Mouse (Mus musculus) cerebellum, postnatal 4 days (tissue): Measurements from ENCODE around the gene Gabra5.

Experiments used
- DNase-seq, 2 experiments: peaks; one replicate each; pipeline ENCODE4 v3.0.0; 2022; ENCODE audit warnings: low spot score in 2 of 2, mixed read lengths in 1 of 2

Gabra5 gene

DNA sequence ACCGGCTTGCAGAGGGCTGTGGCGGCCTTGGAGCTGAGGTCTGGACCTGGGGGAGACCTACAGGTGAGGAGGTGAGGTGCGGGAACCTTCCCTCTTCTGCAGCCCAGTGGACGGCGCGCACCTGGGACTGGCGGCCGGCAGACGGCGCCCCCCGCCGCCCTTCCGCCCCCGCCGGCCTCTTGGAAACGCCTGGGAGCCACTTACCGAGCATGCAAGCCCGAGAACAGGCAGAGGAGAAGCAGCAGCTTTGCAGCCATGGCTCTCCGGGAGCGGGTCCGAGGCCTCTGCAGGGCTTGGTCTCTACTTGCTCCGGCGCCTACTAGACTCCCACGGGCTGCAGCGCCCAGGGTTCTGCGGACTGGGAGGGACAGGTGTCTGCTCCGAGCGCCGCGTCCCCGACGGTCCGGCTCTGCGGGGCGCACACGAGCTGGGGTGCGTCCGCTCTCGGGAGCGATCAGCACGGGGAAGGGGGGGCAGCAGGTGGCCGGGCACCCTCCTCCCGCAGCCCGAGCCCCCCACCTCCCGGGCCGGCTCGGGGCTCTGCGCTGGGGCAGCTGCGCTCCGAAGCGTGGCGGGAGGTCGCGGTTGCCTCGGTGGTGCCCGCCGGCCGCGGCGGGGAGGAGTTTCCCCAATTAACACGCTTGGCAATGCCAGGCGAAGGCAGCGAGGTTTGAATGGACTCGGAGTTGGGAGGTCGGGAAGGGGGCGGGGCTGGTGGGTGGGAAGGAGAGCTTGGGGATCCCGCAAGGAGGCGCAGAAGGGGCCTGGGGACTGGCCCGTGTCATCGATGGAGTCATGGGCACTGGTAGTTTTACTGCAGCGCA, 123.1 kb downstream of the Gabra5 start, which contains the start of gene Gabrg3:
Gabrg3 (minus strand) TSS at position 672 of the 824 bp plus-strand sequence.
- DNase-seq: peak; percentile 40 to 55

DNA sequence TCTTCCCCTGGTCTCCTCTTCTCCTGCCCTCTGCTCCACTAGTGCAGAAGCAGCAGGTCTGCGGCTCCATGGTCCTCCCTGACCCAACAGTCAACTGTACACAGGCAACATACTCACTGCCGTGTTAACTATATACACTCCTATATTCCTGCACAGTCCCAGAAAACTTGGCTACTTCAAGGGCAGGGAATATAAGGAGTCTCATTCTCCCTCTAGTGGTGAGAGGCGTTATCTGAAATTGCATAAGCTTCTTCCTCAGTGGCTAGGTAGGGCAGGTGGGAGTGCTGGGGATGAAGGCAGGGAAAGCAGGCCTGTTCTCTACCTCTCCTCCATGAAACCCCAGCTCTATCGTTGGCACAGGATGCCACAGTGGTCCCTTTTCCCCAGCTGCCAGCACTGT, 125.7 kb downstream of the Gabra5 start:
- DNase-seq: peak in 1 of 2 experiments; percentile 12

DNA sequence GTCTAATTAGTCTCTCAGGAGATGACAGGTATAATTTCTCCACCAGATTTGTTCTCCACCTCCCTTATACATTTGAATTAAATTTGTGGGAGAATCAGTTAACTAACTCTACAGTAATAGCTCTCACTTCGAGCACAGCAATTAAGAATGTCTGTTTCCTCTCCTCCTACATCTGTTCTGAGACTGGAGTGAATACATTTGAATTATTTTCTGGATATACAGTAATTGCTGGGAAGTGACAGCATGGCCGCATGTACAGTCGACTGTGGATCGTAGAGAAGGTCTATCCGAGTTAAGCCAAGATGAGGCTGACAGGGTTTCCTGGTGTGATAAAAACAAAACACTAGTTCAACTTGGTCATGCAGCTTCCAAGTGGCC, 143.9 kb downstream of the Gabra5 start:
- no peak for DNase-seq

DNA sequence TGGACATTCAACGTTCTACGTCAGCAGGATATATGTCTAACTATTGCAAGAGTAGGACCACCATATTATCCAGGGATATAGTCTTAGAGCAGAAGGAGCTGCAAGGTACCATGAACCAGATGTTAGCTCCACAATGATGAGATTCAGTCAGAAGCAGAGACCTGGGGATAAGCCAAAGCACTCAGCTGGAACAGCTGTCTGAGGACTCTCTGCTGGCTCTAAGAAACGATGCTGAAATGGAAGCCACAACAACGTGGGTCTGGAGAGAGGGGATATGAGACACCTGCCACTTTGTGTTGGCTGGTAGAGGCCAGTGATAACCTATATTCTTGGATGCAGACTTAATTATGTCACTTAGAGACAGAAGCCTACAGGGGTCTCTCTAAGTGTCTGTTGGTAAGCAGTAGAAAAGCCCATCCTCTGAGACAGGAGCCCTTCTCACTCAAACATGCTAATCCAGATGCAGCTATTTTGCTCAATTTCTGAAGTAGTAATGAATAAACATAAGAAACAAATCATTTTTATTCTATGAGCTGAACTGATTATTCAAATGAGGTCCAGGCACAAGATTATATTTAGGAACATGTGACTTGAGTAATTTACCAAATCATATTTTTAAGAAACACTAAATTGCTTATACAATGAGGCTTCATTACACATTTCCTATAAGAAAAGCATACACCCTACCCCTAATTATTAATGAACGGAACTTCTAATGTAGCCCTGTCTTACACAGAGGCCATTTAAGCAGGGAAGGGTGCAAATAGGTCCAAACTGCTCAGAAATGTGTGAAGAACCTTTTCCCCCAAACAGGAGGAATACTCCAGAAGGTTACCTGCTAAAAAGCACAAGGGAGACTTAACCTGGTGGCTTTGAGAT, 144.5 kb downstream of the Gabra5 start:
- DNase-seq: no peak

DNA sequence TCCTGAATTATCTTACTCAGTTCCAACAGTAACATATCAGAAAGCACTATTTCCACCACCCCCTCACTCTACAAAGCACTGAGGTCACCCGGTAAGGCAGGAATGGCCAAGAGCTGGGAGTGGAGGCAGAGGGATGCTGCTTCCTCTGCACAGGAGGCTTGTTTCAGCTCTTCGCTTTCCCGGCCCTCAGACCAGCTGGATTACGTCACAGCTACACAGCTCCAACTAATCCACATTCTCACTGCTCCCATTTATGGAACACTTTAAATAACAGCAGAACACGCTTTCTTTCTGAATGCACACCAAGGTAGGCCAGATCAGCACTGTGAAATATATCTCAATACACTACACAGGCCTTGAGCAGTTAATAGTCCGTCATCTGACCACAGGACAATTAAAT, 146.0 kb downstream of the Gabra5 start:
- DNase-seq: no peak

DNA sequence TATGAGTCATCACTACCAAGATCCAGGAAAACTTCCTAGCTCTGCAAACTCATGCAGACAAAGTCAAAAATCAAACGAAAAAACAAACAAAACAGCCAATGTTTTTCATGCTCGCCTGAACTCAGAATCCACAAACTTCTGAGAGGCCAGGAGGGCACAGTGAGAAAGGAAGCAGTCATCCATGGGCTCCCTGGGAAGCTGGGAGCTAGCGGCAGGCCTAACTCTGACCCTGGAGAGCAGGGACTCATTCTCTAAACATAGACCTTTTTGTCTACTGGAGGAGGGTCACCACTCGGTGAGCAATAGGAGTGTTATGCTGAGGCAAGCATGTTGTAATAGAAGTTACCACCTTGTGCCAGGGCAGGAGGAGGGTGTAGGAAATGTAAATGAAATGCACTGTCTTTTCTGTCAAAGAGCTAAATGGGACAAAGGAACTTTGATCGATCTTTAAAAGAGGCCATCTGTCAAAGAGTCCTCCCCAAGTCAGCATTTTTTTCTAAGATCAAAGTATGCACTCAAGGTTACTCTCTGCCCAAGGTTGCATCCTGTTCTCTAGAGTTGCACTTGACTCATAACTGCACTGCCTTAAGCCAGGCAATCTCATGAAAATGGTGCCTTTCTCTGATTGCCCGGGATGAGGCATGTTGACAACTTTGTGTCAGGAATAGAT, 151.9 kb downstream of the Gabra5 start:
- no peak for DNase-seq
